Mouse (Mus musculus) brown adipose tissue, adult 24 weeks (tissue): ENCODE data around the gene Disp1. TPM values are rescaled to one million over a fixed set of nuclear protein-coding genes. Genes with fewer than 3 reads are reported as not detected.

Experiments
- H3K27ac ChIP-seq: fragments of 200-500 bp; replicated peaks from 2 replicates; pipeline ENCODE4 v1.5.1; 2012; ENCODE audit warnings: low read depth, mild to moderate bottlenecking, low read length
- H3K4me1 ChIP-seq: fragments of 200-500 bp; 2 replicates; pipeline ENCODE4 v1.6.1; 2012; ENCODE audit warnings: low read length, mixed read lengths; ENCODE audit not compliant: control insufficient read depth, insufficient read depth, insufficient read length
- H3K4me3 ChIP-seq: fragments of 200-500 bp; 2 replicates; pipeline ENCODE4 v1.5.1; 2012; ENCODE audit warnings: low read depth, mild to moderate bottlenecking, low read length, moderate library complexity; ENCODE audit not compliant: insufficient read depth
- polyA plus RNA-seq: library from polyadenylated mRNA; stranded (reverse); fragments of >200 nt; gene quantifications from 2 replicates; pipeline ENCODE4 v1.2.4, GENCODE M21; 2012; ENCODE audit not compliant: missing spikeins, insufficient read depth, insufficient read length

The Disp1 gene
- polyA plus RNA-seq, 1 experiment = 8.8 TPM

DNA sequence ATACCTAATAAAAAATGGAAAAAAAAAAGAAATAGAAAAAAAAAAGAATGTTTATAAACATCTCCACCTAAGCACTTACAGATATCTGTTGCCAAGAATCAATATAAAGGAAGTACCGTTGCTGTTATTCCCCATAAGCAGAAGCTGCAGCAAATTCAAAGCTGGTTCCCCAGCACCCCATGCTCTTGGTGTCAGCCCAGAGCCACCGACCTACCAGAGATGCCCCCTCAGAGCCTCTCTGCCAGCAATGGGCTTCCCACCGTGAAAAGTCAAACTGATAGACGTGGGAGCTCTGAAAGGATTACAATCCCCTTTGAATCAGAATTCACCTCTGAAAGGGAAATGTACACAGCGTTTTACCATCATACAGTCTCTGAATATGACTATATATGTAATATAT, 78.8 kb downstream of the Disp1 start:
- no peak overlapping the region for H3K27ac ChIP-seq
- no peak overlapping the region for H3K4me3 ChIP-seq
- H3K4me1 ChIP-seq = peaks cover 15% of the 10 kb centered on the region; the same call in 1 of the 2 replicates

DNA sequence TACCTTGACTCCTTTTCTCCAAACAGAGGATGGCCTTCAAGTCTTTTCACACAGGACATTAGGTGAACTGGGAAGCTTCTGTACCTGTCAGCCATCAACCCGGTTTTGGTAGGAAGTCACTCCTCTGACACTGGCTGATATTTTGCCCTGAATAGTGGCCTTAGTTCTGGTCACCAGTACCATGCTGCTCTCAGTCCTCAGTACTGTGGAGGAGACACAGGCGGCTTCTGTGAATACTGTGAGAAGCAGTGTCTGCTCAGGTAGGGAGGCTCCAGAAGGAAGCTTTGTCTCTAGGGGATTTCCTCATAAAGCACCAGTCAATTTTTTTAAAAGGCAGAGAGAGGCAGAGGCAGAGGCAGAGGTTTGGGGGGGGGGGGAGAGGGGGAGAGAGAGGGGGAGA, 80.0 kb downstream of the Disp1 start:
- Histone ChIP-seq H3K4me1 (peaks cover 12% of the 10 kb centered on the region; the same call in 1 of the 2 replicates), H3K4me3 (no peak overlapping the region), H3K27ac (no peak overlapping the region)

DNA sequence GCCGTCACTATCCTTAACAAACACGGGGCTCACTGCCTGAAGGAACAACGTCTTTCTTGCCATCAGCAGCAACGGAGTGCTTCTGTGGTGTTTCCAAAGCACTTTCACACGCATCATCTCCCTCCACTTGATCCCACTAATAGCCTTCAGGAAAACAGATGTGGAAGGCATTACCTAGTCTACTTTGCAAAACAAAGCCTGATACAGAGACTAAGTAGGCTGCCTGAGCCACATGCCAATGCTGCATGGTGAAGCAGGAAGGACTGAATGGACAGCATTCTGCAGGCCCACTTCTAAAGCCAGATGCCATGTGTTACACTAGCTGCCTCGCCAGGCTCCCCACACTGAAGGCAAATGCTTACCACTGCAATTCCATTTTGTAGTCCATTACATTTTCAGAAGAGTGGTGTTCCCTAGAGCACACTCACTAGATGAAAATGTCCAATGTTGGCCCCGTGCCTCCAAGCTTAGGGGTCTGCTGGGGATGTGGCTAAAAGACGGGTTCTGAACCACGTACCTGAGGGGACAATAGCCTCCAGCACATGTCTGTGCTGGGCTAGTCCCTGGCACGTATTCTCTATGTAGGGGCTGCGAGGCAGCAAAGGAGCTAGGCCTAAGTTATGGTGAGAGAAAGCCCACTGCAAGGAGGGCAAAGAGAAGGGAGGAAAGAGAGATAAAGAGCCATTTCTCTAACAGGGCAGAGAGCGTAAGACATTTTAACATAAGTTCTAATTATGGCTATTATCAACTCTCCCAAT, 80.6 kb downstream of the Disp1 start:
- Histone ChIP-seq H3K27ac (no peak overlapping the region), H3K4me1 (peaks cover 10% of the 10 kb centered on the region; the same call in 1 of the 2 replicates), H3K4me3 (no peak overlapping the region)

DNA sequence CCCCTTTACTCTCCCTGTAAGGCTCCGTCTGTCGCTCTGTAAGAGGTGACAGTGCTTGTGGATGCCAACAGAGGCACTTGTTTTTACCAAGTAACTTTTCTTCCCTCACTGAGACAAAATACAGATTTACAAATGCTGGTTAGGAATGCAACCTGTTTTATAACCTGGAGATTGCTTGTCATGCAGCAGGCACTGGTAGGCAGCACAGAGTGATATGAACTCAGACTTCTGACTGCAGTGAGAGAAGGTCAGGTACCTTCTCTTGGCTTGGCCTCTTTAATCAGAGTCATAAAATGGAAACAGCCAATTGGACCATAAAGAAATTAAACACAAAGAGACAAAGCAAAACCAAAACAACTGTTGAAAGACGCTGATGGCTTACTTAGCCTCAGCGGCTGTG, 83.2 kb downstream of the Disp1 start:
- peaks cover 6% of the 10 kb centered on the region; the same call in 1 of the 2 replicates for H3K4me1 ChIP-seq
- no peak overlapping the region for H3K27ac ChIP-seq
- H3K4me3 ChIP-seq = no peak overlapping the region

DNA sequence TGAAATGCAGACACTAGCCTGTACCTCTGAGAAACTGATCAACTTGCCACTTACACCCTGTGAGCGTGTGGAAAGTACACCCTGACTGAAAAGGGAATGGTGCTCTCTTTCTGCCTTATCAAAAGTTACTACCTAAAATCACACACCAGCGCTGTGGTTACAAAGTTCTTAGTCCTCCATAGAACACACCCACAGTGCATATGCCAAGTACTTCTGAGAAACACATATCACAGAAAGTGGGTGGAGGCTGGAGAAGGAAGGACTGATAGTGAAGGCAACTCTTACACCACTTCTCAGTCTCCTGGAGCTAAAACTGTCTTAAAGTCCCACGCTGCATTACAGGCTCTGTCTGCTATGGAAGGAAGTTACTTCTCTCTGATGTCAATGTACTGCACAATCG, 86.9 kb downstream of the Disp1 start:
- Histone ChIP-seq H3K27ac (no peak overlapping the region), H3K4me3 (no peak overlapping the region), H3K4me1 (no peaks in the 10 kb centered on the region)

DNA sequence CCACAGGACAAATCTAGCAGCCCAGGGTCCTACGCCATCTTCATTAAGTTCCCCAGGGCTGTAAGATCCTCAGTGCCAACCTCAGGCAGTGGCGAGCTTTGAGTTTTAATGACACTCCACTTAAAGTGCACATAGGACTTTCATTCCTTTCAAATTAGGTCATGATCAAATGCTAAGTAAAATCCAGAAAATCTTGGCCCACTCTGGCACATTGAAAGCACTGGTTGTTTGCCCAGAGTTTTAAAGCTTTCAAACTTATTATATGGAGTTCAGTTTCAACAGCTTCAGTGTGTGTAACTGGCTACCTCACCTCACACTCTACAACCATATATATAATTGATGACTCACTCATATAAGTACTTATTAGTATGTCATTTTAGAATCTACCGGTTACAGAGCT, 87.9 kb downstream of the Disp1 start:
- H3K4me1 ChIP-seq = no peaks in the 10 kb centered on the region
- H3K27ac ChIP-seq = no peak overlapping the region
- no peak overlapping the region for H3K4me3 ChIP-seq

DNA sequence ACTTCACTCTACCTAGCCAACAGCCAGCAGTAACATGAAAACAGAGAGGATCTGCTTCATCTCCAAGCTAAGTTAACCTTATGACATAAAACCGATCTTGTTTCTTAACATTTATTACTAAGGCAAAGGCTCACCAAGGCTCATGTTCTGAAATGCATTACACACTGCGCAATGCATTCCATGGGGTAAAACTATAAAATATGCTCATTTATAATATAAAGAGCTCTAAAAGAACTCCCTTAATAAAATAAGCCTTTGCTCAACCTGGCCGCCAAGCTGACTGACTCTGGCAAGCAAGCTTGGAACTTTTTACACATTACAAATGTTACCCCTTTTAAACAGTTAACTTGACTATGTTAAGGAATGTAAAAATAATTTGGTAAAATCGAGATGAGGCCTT, 94.1 kb downstream of the Disp1 start:
- Histone ChIP-seq H3K27ac (no peak overlapping the region), H3K4me3 (no peak overlapping the region), H3K4me1 (no peaks in the 10 kb centered on the region)

DNA sequence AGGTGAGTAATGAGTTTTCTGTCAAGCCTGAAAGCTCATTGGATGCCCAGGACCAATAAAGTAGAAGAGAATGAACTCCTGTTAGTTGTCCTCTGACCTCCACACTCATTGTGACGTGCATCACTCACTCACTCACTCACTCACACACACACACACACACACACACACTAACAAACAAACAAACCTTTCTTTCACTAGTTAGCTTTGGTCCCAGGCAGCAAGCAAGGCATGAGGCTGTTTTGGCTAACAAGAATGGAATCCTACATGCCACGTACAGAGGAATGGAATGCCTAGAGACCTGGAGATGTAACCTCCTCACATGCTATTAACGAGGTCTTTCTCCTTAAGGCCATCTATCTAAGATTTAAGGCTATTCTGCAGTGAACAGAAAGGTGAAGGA, 97.6 kb downstream of the Disp1 start:
- Histone ChIP-seq H3K4me3 (no peak overlapping the region), H3K27ac (no peak overlapping the region), H3K4me1 (no peaks in the 10 kb centered on the region)

DNA sequence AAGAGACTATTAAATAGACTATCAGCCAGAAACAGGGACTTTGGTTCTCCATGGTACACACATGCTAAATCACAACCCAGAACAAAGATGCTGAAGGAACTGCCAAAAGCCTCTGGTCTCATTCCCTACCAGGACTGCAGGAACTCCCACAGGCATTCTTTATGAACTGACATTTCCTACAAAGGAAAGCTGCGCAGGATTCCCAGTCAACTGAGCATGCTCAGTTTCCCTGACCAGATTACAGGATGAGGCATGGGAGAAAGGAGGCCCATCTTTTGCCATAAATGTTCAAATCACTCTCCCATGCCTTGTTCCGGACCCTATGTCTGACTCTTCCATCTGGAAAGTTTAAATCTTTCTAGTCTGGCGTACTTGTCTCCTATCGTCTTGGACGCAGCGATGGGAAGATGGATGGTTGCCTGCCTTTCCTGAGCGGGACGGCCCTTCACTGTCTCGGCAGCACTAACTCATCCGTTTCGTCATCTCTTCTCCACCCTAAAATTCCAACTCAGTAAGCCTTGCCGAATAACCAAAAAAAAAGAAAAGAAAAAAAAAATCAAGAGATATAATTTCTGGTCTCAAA, 100.9 kb downstream of the Disp1 start:
- Histone ChIP-seq H3K4me3 (no peak overlapping the region), H3K4me1 (peaks cover 5% of the 10 kb centered on the region), H3K27ac (0 out of 2 replicates have a peak overlapping the region, but pooled peaks have one; percentile 55)

DNA sequence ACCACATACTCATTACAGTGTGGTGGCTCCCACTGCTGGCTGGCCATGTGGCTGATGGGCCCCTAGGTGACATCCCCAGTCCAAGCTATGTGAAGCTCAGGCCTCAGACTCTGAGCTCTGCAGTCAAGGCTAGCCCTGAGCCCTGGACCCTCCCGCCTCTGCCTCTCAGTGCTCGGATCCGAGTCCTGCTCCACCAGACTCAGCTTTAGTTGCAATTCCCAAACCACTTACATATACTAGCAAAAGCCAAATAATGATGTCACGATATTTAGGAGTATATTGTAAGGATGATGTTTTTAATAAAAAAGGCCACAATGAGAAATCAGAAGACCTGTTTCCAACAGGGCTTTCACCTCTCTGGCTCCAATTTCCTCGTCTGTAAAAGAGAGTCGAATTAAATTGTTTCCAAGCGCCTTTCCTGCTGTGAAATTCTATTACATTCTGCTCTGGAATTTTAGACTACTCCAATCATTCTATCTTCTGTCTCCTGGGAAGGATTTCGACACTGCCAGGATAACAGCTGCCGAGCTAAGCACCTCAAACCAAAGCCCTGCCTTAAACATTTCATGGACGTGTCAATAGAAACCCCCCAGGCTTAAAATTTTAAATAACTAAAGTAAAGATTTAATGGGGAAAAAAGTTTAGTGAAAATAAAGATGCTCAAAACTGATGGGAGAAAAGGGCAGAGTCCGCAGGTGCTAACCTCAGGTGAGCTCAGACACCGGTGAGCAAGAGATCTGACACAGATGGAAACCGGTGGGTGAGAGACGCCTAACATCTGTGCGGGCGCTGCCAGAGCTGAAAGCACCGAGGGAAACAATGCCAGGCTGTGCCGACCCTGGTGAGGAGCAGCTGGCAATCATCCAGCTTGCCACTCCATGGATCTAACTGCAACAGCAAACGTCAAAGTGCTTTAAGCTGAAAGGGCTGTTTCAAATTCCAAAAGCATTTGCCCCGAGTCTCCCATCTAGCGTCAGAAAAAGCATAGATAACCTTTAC, 103.2 kb downstream of the Disp1 start:
- Histone ChIP-seq H3K4me3 (no peak overlapping the region), H3K4me1 (peaks cover 5% of the 10 kb centered on the region), H3K27ac (no peak overlapping the region)

DNA sequence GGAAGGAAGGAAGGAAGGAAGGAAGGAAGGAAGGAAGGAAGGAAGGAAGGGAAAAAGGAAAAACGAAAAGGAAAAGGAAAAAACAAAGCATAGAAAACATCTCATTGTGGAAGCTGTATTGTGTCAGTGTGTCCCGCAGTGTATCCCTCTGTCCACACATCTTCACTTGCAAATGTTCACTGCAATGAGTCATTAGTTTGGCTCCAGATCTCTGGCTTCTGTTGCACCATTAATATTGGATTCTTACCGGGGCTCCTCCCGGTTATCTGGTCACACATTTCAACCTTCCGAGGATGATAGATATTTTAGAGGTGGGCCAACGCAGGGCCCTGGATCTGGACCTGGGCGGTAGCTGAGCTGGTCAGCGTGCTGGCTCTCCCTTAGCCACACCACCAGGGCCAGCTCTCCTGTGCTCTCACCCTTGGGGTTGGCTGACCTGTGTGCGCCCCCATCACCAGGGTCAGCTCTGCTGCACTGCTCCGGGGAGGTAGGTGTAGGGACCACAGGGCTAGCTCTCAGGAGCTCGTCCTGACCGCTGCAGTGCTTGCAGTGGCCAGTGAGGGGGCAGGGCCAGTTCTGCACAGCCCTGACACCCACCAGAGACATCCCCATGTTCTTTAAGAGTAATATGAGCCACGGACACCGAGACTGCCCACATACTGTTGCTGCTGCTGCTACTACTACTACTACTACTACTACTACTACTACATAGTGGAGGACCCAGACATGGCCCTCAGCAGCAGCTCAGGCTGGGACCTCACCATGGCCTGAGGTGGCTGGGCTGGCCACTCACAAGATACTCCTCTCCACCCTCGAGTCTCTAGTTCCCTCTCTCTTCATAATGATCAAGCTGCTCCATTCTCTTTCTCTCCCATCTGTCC, 104.1 kb downstream of the Disp1 start:
- Histone ChIP-seq H3K4me3 (no peak overlapping the region), H3K27ac (no peak overlapping the region), H3K4me1 (peaks cover 5% of the 10 kb centered on the region)

DNA sequence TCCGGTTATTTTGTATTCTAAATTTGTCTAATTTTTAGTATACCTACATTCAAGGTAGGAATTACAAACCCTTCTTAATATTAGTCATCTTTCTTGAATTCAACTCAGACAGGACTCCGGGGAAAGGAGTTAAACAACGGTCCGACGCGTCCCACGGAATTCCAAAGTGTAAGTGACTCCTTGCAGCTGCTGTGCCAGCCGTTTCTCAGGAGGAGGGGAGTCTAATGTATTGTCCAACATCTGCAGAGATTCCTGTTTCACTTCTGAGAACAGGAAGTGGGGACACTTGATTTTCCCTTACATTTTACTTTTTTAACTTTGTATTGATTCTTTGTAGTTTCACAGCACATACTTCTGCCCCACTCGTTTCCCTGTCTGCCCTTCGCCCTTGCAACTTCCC, 104.9 kb downstream of the Disp1 start:
- Histone ChIP-seq H3K4me1 (peaks cover 5% of the 10 kb centered on the region), H3K4me3 (no peak overlapping the region), H3K27ac (no peak overlapping the region)

DNA sequence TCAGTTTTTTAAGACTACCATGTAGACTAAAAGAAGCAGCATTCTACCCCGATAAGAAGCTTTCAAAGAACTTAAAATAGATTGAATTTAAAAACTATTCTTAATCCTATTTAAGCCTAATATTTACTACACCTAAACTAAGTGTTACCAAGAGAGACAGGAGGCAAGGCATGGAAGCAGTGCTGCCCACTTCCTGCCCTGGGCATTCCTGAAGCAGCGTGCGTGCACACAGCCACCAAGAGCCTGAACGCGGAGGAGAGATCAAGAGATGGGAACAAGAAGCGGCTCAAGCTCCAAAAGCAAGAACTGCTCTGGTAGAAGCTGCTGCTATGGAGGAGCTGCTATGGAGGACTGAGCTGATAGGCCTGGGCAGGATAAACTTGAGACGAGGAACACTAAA, 106.2 kb downstream of the Disp1 start:
- Histone ChIP-seq H3K4me3 (no peak overlapping the region), H3K27ac (no peak overlapping the region), H3K4me1 (peaks cover 5% of the 10 kb centered on the region)

DNA sequence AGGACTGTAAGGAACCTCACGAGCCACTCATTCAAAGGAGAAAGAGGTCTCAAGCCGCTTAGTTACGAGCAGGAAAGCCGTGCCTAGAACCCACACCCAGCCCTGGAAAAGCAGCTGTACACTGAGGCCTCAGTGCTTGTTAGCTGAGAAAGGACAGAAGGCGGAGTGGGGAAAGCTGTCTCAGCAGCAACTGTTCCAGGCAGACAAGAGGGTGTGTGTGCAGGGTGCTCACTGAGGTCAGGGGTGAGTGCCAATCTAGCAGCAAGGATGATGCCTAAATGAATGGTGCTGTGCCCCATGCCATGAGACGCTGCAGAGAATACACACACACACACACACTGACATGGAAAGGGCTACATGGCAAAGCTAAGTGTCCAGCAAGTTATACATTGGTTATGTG, 106.8 kb downstream of the Disp1 start:
- H3K4me3 ChIP-seq = no peak overlapping the region
- no peak overlapping the region for H3K27ac ChIP-seq
- peaks cover 5% of the 10 kb centered on the region for H3K4me1 ChIP-seq
